Mouse (Mus musculus): ENCODE measurements at regions not wholly inside any gene's neighbourhood (a gene's known extent, or its start where the extent isn't known, plus 50 kb on each side); places are given as distances from the start of the nearest gene placed in this dataset.

GRCm38 (mm10) chr13:31423599-31423998 is 132.3 kb upstream of the Foxq1 start:
- no peak for TF ChIP-seq POLR2A (IDR thresholded peaks at IDR 0.05; ENCODE audit: low read depth, low read length)
- TF ChIP-seq CTCF (IDR thresholded peaks at IDR 0.05; ENCODE audit: extremely low read depth, insufficient read length, insufficient replicate concordance, low read depth, low read length) = no peak

All from small intestine, adult 2 months (tissue).